Mouse (Mus musculus): ENCODE measurements around the gene Bmyc. TPM values are rescaled to one million over a fixed set of nuclear protein-coding genes. Genes with fewer than 3 reads are reported as not detected.

The Bmyc gene
- 75.6 and 76.1 TPM in 2 replicates for polyA plus RNA-seq (2016; fragmentation: Nextera tagmentation; extraction: Ambion mirVana)

DNA sequence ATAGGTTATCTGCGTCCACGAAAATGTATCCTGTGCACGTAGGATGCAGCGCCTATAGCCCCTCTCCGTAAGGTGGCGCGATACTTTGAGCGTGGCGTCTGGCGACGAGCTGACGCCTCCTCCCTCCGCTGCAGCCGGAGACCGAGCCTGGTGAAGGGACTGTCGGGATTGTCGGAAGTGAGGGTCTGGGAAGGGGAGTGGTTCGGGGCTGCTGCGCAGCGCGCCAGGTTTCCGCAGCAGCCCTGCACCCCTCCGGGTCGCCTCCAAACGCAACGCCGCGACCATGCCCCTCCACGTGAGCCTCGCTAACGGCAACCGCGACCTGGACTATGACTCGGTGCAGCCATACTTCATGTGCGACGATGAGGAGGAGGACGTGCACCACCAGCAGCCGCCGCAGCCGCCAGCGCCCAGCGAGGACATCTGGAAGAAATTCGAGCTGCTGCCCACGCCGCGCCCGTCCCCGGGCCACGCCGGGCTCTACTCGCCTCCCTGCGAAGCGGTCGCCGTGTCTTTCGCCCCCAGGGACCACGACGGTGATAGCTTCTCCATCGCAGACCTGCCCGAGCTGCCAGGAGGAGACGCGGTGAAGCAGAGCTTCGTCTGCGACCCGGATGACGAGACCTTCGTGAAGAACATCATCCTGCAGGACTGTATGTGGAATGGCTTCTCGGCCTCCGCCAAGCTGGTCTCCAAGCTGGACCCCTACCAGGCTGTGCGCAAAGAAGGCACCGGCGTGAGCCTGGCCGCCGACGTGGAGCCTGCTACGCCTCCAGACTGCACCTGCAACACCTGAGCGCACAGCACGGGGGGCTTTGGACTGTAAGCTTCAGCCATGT is at the start of gene Bmyc:
Gene Bmyc, plus strand, starts transcription at position 97 of the 839 bp plus-strand sequence.
- H3K36me3 ChIP-seq (replicated peaks), result peaks cover 6% of the 10 kb centered on the region
- H3K27me3 ChIP-seq (ENCODE audit: poor library complexity, severe bottlenecking), result no peaks in the 10 kb centered on the region
- under 1% methylated on average over 78 of the region's 78 CpGs for WGBS
- H3K4me3 ChIP-seq, result peak within 1 kb of the TSS; percentile 74
- peaks cover 38% of the 10 kb centered on the region for H3K4me1 ChIP-seq
- peak; percentile 81 for DNase-seq (ENCODE audit: extremely low spot score, low spot score)
- H3K9me3 ChIP-seq, result no peaks in the 10 kb centered on the region
- peak within 1 kb of the TSS; percentile 88 for H3K27ac ChIP-seq

DNA sequence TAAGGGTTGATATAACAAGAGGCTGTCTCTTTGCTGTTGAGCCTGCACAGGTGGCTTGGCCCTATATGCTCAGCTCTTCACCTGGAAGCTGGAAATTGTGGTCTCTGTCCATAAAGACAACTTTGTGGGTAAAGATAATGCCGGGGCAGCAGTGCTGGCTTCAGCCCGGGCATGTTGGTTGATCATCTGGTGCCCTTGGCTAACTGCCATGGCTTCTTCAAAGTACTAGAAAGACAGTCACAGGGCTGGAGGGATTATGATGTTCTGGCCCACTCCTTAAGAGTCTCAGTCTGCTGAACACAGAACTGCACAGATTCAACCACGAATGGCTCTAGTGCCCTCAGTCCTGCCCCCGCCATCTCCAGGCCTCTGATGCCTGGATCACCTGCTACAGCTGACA is 49.3 kb upstream of the Bmyc start:
- H3K4me1 ChIP-seq, result no peaks in the 10 kb centered on the region
- WGBS, result 91% methylated on average over 4 of the region's 4 CpGs

DNA sequence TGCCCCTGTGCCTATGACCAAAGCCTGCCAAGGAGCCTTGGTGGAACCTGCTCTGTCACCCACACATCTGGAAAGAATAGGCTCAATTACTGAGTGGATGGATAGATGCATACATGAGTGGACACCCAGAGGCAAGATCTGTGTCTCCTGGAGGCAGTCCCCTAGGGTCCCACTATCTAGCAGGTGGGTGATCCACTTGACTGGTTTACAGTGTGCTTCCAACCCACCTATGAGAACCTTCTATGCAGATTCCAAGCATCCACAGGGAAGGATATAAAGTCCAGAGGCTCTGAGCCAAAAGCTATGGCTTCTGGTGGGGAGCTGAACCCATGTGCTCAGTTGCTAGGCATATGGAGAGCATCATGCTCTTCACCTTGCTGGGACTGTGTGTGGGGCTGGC is 48.9 kb upstream of the Bmyc start, which contains the start of gene Lcn5:
Gene Lcn5, plus strand, starts transcription at position 301 of the 400 bp plus-strand sequence.
- Histone ChIP-seq H3K4me1 (no peaks in the 10 kb centered on the region), H3K4me3 (no peak within 1 kb of the TSS), H3K9me3 (no peaks in the 10 kb centered on the region), H3K36me3 (replicated peaks) (no peaks in the 10 kb centered on the region), H3K27me3 (ENCODE audit: poor library complexity, severe bottlenecking) (no peaks in the 10 kb centered on the region), H3K27ac (no peak within 1 kb of the TSS)
- DNase-seq (ENCODE audit: extremely low spot score, low spot score), result no peak

More for the DNA sequence above, 49.3 kb upstream of the Bmyc start:
- Histone ChIP-seq H3K4me3 (no peak overlapping the region), H3K36me3 (replicated peaks) (no peaks in the 10 kb centered on the region), H3K27me3 (ENCODE audit: poor library complexity, severe bottlenecking) (no peaks in the 10 kb centered on the region), H3K27ac (no peak overlapping the region), H3K9me3 (no peaks in the 10 kb centered on the region)
- DNase-seq (ENCODE audit: extremely low spot score, low spot score), result no peak

DNA sequence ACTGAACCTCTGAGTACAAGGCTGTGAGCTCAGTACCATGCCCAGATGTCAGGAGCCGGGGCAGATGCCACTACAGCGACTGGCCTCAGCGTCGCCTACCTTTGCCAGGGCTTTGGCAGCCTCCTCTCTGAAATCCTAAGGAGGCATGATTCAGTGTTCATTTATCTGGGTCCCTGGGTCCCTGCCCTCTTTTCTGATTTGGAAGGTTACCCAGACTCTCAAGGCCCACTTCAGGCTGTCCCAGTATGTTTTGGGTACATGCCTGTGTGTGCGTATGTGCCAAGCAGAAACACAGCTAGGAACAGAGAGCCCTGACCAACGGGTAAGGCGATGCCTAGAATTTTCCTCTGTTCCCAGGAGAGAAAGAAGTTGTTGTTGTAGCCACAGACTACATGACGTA is 46.3 kb upstream of the Bmyc start:
- Histone ChIP-seq H3K36me3 (replicated peaks) (no peaks in the 10 kb centered on the region), H3K4me3 (no peak overlapping the region), H3K27ac (no peak overlapping the region), H3K4me1 (no peaks in the 10 kb centered on the region), H3K9me3 (no peaks in the 10 kb centered on the region), H3K27me3 (ENCODE audit: poor library complexity, severe bottlenecking) (no peaks in the 10 kb centered on the region)
- no peak for DNase-seq (ENCODE audit: extremely low spot score, low spot score)
- 91% methylated on average over 8 of the region's 8 CpGs for WGBS

DNA sequence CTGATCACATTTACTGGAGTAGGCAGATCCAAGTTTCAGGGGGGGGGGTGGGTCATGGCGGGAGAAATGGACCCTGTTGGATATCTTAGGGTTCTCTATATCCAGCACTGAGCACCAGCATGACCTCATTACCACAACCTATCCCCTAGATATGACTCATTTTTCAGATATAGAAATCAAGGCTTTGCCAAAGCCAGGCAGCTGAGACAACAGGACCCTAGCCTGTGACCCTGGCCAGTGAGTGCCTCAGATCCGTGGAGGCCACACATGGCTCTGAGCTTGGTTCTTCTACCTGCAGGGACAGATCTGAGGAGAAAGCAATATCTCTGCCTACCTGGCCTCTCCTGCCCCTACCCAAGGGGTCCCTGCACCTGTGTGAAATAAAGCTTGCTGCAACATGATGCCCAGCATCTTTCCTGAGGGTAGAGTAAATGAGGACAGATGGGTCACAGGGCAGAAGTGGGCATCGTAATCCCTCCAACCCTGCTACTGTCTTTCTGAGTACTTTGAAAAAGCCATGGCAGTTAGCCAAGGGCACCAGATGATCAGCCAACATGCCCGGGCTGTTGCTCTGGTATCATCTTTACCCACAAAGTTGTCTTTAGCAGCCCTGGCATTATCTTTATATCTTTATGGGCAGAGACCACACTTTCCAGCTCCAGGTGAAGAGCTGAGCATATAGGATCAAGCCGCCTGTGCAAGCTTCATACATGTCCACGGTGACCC is 45.1 kb upstream of the Bmyc start:
- Histone ChIP-seq H3K27me3 (ENCODE audit: poor library complexity, severe bottlenecking) (no peaks in the 10 kb centered on the region), H3K36me3 (replicated peaks) (no peaks in the 10 kb centered on the region), H3K4me3 (no peak overlapping the region), H3K4me1 (no peaks in the 10 kb centered on the region), H3K9me3 (no peaks in the 10 kb centered on the region), H3K27ac (no peak overlapping the region)
- no peak for DNase-seq (ENCODE audit: extremely low spot score, low spot score)
- 92% methylated on average over 6 of the region's 6 CpGs for WGBS

DNA sequence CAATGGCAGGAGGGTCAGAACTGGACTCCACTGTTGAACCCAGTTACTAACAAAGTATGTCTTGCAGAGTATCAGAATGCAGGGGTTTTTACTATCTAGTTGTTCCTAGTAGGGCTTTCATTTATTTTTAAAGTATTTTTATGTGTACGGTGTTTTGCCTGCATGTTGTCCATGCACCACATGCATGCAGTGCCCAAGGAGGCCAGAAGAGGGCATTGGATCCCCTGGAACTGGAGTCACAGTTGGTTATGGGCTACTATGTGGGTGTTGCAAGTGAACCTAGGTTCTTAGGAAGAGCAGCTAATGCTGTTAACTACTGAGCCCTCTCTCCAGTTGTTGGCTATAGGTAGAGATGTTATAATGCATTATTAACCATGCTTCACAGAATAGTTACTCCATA is 43.0 kb upstream of the Bmyc start:
- H3K36me3 ChIP-seq (replicated peaks), result no peaks in the 10 kb centered on the region
- H3K9me3 ChIP-seq, result no peaks in the 10 kb centered on the region
- H3K27me3 ChIP-seq (ENCODE audit: poor library complexity, severe bottlenecking), result no peaks in the 10 kb centered on the region
- H3K27ac ChIP-seq, result no peak overlapping the region
- no peak overlapping the region for H3K4me3 ChIP-seq
- DNase-seq (ENCODE audit: extremely low spot score, low spot score), result peak; percentile 39
- 70% methylated on average over 1 of the region's 1 CpGs for WGBS
- H3K4me1 ChIP-seq, result no peaks in the 10 kb centered on the region

DNA sequence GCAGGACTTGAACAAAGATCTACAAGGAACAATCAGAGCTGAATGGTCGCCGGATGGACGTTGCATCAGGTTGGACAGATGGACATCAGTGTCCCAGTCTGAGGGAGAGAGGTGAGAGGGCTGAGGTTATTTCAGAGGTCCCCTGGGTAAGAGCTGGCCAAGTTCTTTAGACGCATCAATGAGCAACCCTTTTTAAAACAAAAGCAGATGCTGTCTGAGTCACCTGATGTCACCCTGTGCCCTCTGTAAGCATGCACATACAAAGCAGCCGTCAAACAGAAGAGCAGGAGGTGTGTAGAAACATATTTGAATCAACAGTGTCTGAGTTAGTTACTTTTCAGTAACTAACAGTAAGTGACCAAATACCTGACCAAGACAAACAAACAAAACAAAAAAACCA is 42.4 kb upstream of the Bmyc start:
- Histone ChIP-seq H3K4me1 (no peaks in the 10 kb centered on the region), H3K4me3 (no peak overlapping the region), H3K27ac (no peak overlapping the region), H3K27me3 (ENCODE audit: poor library complexity, severe bottlenecking) (no peaks in the 10 kb centered on the region), H3K36me3 (replicated peaks) (no peaks in the 10 kb centered on the region), H3K9me3 (no peaks in the 10 kb centered on the region)
- DNase-seq (ENCODE audit: extremely low spot score, low spot score), result no peak
- 84% methylated on average over 5 of the region's 5 CpGs for WGBS

DNA sequence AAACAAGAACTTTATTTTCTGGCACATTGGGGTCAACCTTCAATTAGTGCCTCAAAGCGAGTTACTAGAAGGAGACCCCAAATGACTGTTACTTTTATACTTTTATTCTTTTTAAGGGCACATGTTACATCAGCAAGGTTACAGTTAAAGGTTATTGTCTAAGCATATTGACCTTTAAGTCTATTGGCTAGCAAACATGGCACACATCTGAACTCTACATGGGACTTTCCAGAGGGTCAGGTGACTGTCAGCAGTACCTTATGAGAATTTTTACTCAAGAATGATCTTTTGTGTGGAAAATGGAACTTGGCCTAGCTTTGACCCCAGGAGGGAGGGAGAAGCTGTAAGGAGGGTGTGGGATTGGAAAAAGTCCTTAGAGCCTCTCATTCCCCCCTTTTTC is 40.0 kb upstream of the Bmyc start:
- no peaks in the 10 kb centered on the region for H3K9me3 ChIP-seq
- no peaks in the 10 kb centered on the region for H3K27me3 ChIP-seq (ENCODE audit: poor library complexity, severe bottlenecking)
- H3K4me1 ChIP-seq, result no peaks in the 10 kb centered on the region
- no peaks in the 10 kb centered on the region for H3K36me3 ChIP-seq (replicated peaks)
- H3K4me3 ChIP-seq, result no peak overlapping the region
- 76% methylated on average over 1 of the region's 1 CpGs for WGBS
- no peak overlapping the region for H3K27ac ChIP-seq
- no peak for DNase-seq (ENCODE audit: extremely low spot score, low spot score)

DNA sequence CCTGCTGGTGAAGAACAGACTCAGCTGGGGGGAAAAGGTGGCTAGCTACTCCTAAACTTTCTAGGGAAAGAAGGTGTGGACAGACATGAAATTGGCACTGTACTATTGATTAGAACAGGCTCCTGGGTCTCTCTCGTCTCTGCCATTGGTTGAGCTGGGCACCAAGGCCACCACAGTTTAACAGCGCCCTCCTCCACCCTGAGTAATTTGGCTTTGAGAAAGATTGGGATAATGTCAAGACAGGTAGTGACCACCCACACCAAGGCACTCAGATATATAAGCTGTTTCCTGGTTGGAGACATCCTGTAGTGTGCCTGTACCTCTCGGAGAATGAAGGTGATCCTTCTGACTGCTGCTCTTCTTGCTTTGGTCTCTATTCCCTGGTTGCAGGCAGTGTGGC is 30.1 kb upstream of the Bmyc start, which contains the start of gene Lcn6:
Gene Lcn6, plus strand, starts transcription at position 301 of the 400 bp plus-strand sequence.
- 91% methylated on average over 3 of the region's 3 CpGs for WGBS
- no peak within 1 kb of the TSS for H3K4me3 ChIP-seq
- H3K4me1 ChIP-seq, result no peaks in the 10 kb centered on the region
- H3K36me3 ChIP-seq (replicated peaks), result no peaks in the 10 kb centered on the region
- DNase-seq (ENCODE audit: extremely low spot score, low spot score), result no peak
- no peaks in the 10 kb centered on the region for H3K9me3 ChIP-seq
- no peak within 1 kb of the TSS for H3K27ac ChIP-seq
- H3K27me3 ChIP-seq (ENCODE audit: poor library complexity, severe bottlenecking), result no peaks in the 10 kb centered on the region

DNA sequence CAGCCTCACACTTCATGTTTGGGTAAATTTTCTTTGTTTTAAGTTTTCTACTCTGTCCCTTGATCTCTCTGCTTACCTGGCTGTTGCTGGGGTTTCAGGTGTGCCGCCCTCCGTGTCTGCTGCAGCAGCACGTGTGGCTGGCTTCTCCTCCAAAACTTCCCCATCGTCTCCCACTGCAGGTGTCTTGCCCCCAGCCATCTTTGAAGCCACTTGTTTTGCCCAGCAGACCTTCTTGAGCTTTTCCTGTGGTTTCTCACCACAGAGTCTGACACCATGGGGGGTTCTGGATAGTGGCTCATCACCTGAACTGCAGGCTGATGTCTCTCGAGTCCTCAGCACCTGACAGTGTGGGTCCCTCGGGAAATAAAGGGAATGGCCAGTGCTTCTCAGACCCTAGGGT is 27.0 kb upstream of the Bmyc start:
- Histone ChIP-seq H3K9me3 (no peaks in the 10 kb centered on the region), H3K36me3 (replicated peaks) (no peaks in the 10 kb centered on the region), H3K27ac (no peak overlapping the region), H3K4me3 (no peak overlapping the region), H3K4me1 (no peaks in the 10 kb centered on the region), H3K27me3 (ENCODE audit: poor library complexity, severe bottlenecking) (no peaks in the 10 kb centered on the region)
- DNase-seq (ENCODE audit: extremely low spot score, low spot score), result no peak
- WGBS, result 87% methylated on average over 6 of the region's 6 CpGs

DNA sequence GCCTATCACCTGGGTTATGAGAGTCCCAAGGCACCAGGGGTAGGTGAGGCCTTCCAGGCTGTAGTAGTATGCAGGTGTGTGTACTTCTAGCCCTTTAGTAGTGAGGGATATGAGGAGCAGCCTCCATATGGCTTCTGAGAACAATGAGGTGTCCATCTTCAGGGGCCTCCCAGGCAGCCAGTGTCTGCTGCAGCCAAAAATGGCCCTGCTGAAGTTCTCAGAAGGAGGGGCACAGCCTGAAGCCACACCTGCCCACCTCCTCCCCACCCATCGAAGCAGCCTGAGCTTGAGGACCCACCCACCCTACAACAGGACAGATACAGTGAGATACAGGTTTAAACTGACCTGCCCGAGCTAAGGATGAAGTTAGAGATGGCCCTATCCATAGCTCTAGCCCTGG is 24.1 kb upstream of the Bmyc start, which contains the start of gene Lcn10:
Gene Lcn10, plus strand, starts transcription at position 301 of the 400 bp plus-strand sequence.
- Histone ChIP-seq H3K36me3 (replicated peaks) (no peaks in the 10 kb centered on the region), H3K27ac (no peak within 1 kb of the TSS), H3K27me3 (ENCODE audit: poor library complexity, severe bottlenecking) (no peaks in the 10 kb centered on the region), H3K4me3 (no peak within 1 kb of the TSS), H3K9me3 (no peaks in the 10 kb centered on the region), H3K4me1 (no peaks in the 10 kb centered on the region)
- DNase-seq (ENCODE audit: extremely low spot score, low spot score), result no peak
- 82% methylated on average over 2 of the region's 2 CpGs for WGBS

DNA sequence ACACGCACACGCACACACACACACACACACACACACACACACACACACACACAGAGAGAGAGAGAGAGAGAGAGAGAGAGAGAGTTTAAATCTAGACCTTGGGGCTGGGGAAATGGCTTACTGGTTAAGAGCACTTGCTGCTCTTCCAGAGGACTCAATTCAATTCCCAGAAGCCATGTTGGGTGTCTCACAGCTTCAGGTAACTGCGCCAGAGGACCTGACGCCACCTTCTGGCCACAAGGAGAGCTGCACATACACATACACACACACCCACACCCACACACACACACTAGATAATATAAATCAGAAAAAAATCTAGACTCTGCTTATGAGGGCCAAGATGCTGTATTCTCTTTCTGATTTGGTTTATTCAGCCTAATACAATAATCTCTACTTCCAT is 19.6 kb upstream of the Bmyc start:
- 73% methylated on average over 4 of the region's 4 CpGs for WGBS
- Histone ChIP-seq H3K27me3 (ENCODE audit: poor library complexity, severe bottlenecking) (no peaks in the 10 kb centered on the region), H3K27ac (no peak overlapping the region), H3K4me3 (no peak overlapping the region), H3K36me3 (replicated peaks) (no peaks in the 10 kb centered on the region), H3K9me3 (no peaks in the 10 kb centered on the region), H3K4me1 (no peaks in the 10 kb centered on the region)
- DNase-seq (ENCODE audit: extremely low spot score, low spot score), result no peak

DNA sequence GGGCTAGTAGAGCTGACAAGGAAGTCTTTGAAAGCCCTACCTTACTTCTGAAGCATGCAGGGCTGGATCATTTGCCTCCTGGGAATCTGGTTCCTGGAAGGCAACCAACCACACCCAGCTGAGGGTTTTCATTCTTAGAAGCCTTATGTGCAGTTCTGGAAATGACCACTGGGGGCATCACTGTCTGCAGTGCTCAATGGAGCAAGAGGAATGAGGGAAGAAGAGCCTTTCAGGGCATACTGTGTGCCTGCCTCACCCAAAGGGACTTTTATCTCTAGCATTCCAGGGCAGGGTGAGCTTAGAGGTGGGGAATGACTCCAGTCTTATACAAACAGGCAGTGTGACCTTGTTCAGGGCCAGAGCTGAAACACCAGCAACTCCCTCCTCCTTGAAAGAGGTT is 11.9 kb upstream of the Bmyc start:
- DNase-seq (ENCODE audit: extremely low spot score, low spot score), result peak; percentile 63
- no peak overlapping the region for H3K4me3 ChIP-seq
- no peaks in the 10 kb centered on the region for H3K4me1 ChIP-seq
- H3K27me3 ChIP-seq (ENCODE audit: poor library complexity, severe bottlenecking), result no peaks in the 10 kb centered on the region
- H3K36me3 ChIP-seq (replicated peaks), result no peaks in the 10 kb centered on the region
- H3K9me3 ChIP-seq, result no peaks in the 10 kb centered on the region
- no peak overlapping the region for H3K27ac ChIP-seq

Data from forebrain, embryonic 10.5 days (tissue).